Mouse (Mus musculus) left cerebral cortex, adult 11 months (tissue): ENCODE measurements at regions not wholly inside any gene's neighbourhood (a gene's known extent, or its start where the extent isn't known, plus 50 kb on each side); places are given as distances from the start of the nearest gene placed in this dataset.

Source experiments
- DNase-seq: peaks from one replicate; pipeline ENCODE4 v3.0.0; 2022; ENCODE audit warnings: low spot score

DNA sequence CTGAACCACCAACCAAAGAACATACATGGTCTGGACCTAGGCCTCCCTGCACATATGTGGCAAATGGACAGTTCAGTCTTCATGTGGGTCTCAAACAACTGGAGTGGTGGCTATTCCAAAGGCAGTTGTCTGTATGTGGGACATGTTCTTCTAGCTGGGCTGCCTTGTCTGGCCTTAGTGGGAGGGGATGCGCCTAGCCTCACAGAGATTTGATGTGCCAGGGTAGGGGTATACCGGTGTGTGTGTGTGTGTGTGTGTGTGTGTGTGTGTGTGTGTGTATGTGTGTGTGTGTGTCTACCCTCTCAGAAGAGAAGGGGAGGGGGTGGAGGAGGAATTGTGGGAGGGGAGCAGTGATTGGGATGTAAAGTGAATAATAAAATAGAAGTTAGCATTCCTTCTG is 344.0 kb downstream of the Dhx35 start:
- no peak for DNase-seq

- no peak for DNase-seq
These were observed 351.4 kb downstream of the Dhx35 start for GRCm38 (mm10) chr2:159145980-159146379.

DNA sequence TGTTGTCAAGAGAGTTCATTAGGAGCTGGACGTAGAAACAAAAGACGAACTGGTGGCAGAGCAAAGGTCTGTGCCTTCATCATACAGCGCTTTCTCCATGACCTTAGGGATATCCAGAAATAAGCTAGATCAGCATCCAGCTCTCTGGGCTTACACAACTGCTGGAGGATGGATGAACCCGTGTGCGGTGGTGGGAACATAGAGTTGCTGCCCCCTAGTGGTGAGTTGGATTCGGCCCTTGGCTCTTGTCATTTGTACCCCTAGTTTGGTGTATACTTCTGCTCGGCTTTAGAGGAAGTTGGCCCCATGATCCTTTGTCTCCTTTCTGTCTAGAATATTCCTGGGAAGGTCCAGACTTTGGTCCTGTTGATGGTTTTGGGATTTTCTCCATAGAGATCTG is 369.4 kb downstream of the Dhx35 start:
- peak; percentile 21 for DNase-seq

GRCm38 (mm10) chr2:159168553-159169064 is 374.0 kb downstream of the Dhx35 start:
- no peak for DNase-seq

DNA sequence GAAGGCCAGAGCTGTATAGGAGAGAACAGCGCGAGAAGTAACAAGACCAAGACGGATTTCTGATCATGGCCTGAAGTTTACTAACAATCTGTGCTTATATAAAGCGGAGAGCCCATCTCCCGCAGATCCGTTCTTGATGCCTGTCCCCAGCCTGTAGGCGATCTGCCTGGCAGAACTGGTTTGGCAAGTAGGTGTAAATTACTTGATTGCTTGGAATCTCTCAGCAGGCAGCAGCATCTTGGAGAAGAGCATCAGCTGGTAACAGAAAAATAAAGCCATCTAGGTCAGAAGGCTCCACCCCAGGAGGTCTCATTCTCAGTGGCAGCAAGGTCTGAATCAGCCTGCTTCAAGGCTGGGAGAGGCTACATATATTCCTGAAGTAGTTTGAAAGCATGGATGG is 401.5 kb downstream of the Dhx35 start:
- DNase-seq, result no peak

DNA sequence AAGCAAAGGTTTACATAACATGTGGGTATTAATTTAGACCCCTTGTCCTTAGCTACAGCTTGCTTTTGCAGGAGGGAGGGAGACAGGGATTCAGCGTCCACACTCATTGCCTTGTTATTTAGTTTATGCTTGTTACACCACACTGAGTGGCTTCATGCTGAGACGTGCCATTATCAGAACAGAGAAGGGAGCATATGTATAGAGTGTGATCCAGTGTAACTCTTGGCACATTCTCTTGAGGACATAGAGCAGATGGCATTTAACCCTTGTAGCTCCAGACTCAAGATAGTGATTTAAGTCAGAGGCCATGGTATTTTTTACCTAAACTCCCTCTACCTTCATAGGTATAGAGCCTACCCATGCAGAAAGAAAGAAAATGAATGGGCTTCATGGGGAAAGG is 437.7 kb downstream of the Dhx35 start:
- DNase-seq, result no peak

GRCm38 (mm10) chr2:159235000-159235399 is 440.4 kb downstream of the Dhx35 start:
- no peak for DNase-seq

- no peak for DNase-seq
These were observed 455.5 kb downstream of the Dhx35 start for GRCm38 (mm10) chr2:159250065-159250464.

GRCm38 (mm10) chr2:159250993-159251665 is 456.5 kb downstream of the Dhx35 start:
- no peak for DNase-seq

DNA sequence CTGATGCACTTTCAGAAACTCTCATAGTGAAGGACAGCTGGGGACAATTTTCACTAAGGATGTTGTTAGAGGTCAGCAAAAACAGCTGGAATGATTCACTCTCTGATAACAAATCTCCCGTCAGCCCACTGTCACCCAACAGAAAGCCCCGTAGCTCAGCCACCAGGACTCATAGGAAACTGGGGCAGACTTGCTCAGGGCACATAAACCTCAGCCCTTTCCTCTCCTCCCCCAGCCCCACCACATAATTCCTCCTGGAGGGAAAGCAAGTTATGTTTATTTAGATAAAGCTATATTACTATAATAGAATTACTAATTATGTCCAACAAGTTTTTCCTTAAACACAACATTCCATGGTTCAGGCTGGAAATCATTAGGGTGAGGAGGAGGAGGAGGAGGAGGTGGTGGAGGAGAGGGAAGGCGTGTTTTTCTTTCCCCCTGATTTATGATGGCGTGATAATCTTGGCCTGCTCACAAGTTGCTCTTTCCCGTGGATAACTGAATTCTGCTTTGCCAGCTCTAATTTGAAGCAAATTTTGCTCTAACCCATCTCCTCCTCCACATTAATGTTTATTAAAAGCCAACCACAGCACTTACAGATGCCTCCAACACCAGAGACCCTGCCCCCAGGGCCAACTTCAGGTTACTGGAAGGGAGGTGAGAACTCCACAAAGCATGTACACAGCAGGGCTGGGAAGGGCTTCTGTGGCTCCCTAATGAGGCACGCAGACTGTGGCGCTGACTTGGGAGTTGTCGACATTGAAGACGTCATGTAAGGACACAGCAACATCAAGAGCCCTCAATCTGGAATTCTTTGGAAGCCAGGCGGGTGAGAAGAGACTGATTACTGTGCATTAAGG is 475.8 kb downstream of the Dhx35 start:
- DNase-seq, result no peak

GRCm38 (mm10) chr2:159278896-159279295 is 484.3 kb downstream of the Dhx35 start:
- no peak for DNase-seq

- no peak for DNase-seq
These were observed 487.1 kb downstream of the Dhx35 start for GRCm38 (mm10) chr2:159281558-159282320.

GRCm38 (mm10) chr2:159284100-159284499 is 489.5 kb downstream of the Dhx35 start:
- no peak for DNase-seq

DNA sequence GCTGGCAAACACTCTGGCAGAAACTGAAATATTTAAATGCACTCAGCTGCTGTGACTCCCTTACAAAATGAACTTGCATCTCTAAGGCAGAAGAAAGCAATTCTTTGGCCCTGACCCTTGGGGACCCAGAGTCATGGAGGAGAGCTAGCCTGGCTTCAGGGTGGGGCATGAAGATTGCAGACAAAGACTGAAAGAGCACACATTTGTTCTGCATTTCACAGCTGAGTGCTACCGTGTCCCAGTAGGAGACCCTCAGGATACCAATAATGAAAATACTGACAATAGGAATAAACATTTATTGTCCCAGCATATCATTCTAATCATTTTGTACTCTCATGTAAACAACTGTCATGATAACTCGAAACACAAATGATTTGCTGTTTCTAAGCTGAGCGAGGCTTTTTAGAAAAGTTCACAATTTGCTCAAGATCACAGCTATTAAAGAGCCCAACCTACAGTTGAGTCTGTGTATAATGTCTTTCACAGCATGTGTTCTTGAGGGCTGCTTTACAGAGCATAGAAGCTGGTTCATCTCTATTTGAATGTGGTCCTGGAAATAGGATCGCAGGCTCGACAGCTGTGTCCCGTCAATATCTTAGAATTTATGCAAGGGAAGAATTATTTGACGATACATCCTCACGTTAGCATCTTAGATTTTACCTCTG is 490.1 kb downstream of the Dhx35 start:
- no peak for DNase-seq

DNA sequence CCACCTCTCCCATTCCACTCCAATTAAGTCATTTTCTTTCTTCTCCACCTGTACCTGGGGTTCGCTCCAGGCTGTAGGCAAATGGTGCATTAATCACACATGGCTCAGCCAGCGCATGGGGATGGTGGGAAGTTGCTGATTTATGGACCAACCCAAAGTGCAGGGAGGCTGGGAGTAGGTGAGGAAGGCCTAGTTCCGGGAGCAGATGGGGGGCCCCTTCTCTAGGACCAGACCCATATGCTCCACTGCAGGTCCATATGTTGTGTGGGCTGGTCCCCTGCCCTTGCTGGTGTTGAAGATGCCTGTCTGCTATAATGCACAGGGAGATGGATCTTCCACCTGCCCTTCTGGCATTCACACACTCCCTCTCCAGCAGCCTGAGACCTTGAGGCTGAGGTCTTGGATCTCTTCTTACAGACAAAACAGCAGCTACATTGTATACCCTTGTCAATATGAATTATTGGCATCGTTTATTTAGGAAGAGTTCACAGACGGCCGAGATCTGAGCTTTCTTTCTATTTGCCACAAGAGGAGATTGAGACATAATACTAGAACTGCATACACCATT is 493.5 kb downstream of the Dhx35 start:
- no peak for DNase-seq

GRCm38 (mm10) chr2:159290081-159290480 is 495.5 kb downstream of the Dhx35 start:
- no peak for DNase-seq

GRCm38 (mm10) chr2:159307001-159307400 is 512.4 kb downstream of the Dhx35 start:
- no peak for DNase-seq

DNA sequence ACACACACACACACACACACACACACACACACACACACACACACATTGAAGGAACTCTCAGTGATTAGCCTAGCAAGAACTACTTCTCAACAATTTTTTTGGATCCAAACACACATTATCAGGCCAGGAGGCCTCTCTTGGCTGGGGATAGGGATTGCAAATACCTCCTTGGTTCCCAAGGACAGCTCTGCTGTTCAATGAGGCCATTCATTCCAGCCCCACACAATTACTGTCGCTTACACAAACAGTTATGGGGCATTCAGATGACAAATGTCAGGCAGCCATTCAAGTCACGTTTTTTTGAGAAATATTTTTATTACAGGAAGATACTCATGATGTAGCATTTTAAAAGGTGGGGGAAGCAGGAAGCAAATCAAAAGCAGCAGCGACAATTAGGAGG is 540.1 kb downstream of the Dhx35 start:
- DNase-seq, result peak; percentile 2

DNA sequence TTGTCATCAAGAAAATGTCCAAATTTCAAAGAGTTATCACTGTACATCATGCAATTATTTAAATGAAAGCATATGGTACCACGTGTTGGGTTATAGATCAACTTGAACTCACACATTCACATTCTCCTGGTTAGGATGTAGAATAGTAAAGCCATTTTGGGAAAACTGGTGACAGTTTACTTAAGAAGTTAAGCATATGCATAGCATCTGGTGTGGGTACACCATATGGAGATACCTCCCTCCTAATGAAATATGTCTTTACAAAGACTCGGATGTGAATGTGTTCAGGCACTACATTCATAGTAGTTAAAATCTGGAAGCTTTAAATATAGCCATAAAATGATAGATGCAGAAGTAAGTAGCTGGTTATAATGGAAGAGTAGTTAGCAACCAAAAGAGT is 542.0 kb downstream of the Dhx35 start:
- no peak for DNase-seq

DNA sequence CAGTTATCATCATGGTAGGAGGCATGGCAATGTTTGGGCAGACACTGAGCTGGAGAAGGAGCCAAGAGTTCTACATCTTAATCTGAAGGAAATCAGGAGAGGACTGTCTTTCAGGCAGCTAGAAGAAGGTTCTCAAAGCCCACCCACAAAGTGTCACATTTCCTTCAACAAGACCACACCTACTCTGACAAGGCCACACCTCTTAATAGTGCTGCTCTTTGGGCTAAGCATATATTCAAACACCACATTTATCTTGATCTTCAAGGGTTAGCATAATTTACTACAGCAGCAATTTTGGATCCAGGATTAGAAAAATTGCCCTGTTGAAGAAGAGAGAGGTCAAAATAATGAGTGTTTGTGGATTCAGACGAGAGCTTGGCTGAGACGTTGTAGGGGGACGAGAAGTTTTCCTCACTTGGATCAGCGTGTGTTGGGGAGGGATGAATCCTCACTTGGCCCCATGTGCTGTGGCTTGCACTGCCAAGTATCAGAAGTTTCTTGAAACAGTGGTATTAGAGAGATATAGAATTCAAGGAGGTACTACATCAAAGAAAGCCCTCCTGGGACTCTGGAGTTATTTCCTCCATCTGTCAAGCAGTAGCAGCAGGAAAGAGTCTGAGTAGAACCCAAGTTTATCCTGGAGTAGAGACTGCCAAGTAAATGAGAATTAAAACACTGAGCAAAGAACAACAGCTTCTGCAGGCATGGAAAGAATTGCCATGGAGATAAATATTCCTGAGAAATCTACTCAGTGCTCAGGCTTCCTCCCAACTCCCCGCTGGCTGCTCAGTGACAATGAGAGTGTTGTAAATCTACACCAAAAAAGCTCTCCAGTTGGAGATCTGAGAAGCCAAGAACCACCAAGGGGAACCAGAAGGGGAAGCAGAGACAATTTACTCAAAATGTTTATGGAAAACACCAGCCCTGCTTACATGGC is 549.3 kb downstream of the Dhx35 start:
- no peak for DNase-seq

- no peak for DNase-seq
These were observed 559.6 kb downstream of the Dhx35 start for GRCm38 (mm10) chr2:159354247-159354646.
